Mouse (Mus musculus) retina, postnatal 7 days (tissue): ENCODE data around the gene Palm3.

Source experiments
- DNase-seq: peaks from one replicate; pipeline ENCODE4 v3.0.0-alpha.2; 2012; ENCODE audit warnings: low read depth, low spot score

Gene Palm3

DNA sequence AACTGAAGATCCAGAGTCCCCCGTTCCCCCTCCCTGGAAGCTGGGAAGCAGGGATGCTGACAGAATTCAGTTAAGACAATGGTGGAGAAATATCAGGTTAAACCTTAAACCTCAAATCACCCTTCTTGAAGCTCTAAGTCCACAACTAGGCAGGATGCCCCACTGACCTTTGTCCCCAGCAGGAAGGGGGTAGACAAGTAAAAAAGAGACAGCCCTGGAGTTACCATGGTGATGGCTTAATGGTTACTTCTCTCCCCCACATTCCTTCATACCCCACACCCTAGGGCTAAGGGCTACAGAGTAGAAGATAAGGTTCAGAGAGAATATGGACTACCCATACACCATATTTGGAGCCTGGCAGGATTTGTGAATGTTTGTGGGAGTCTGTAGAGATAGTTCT lies 2.4 kb downstream of the Palm3 start:
- DNase-seq: no peak

DNA sequence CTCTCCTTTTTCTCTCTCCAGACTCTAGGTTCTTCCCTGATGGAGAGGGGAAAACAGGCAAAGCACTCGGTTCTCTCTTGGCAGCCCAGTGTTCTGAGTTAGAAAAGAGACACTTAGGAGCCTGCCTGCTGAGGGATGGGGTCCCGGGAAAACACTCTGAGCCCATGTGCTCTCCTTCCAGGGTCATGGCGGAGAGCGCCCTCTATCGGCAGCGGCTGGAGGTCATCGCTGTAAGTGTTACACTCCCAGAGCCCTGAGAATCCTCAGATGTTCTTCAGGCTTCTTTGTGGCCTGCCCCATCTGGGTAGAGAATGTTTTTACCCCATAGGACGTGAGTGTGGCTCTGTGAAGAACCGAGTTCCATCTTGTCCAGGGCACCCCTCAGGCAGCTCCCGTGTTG lies 2.9 kb downstream of the Palm3 start:
- DNase-seq: no peak

GRCm38 (mm10) chr8:84025863-84026262 lies 4.6 kb downstream of the Palm3 start:
- DNase-seq: no peak

DNA sequence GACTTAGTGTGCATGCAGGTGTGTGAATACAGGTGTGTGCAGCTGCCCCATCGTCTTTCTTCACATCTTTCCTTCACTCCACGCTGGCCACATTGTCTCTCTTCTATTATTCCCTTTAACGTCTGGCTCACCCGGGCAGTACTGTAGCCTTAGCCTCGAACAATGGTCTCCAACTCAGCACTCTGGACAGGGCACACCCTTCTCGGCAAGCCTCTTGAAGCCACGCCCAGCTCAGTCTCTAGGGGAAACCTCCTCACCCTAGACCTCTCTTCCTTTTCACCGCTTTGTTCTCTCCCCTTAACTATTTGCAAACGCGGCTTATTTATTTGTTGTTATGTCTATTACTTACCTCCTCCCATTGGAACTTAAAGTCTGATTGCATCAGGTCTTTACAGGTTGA lies 6.2 kb downstream of the Palm3 start:
- DNase-seq: no peak

- DNase-seq: no peak
These were observed 8.0 kb downstream of the Palm3 start for GRCm38 (mm10) chr8:84029272-84029671.

GRCm38 (mm10) chr8:84032777-84033176 lies 11.5 kb downstream of the Palm3 start:
- DNase-seq: no peak

GRCm38 (mm10) chr8:84038015-84038414 lies 16.7 kb downstream of the Palm3 start:
- no peak for DNase-seq

DNA sequence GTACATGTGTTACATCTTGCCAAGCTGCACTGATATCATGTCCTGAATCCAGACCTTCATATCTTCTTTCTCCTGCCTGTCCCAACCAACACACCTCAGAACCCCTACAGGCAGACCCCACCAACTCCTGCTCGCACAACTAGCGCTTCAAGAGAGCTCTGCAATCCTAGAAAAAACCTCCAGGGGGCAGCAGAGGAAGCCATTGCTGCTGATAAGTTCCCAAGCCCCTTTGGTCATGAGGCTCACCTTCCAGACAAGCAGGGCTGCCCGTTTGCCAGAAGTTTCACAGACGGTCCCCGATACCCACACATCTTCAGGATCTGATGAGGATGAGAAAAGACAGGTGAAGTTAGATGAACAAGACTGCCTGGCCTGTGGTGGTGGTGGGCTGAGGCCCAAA lies 17.8 kb downstream of the Palm3 start:
- DNase-seq: peak; percentile 80

- DNase-seq: peak; percentile 49
These were observed 21.0 kb downstream of the Palm3 start, which contains the start of gene Il27ra for GRCm38 (mm10) chr8:84042066-84042947. TSS of gene Il27ra (minus strand) at chr8:84042589.

GRCm38 (mm10) chr8:84042948-84043342 lies 21.7 kb downstream of the Palm3 start:
- no peak for DNase-seq

GRCm38 (mm10) chr8:84044103-84044502 lies 22.8 kb downstream of the Palm3 start:
- no peak for DNase-seq

DNA sequence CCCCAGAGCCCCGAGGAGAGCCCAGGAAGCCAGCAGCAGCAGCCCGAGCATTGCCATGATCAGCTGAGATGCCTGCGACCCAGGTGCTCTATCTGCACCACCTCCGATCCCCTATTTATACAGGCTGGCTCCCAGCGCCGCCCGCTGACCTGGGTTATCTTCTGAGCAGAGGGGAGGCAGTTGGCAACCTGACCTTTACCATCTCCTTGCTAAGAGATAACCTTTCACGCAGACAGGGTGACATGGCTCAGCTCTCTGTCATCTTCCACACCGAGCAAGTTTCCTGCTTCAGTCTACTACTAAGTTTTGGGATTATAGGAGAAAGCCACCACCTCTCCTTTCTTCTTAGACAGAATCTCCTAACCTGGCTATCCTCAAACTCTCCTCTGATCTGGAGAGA lies 23.6 kb downstream of the Palm3 start, which contains the start of gene Rln3:
TSS of gene Rln3 (minus strand) at position 101 of the 400 bp plus-strand sequence.
- DNase-seq: no peak

DNA sequence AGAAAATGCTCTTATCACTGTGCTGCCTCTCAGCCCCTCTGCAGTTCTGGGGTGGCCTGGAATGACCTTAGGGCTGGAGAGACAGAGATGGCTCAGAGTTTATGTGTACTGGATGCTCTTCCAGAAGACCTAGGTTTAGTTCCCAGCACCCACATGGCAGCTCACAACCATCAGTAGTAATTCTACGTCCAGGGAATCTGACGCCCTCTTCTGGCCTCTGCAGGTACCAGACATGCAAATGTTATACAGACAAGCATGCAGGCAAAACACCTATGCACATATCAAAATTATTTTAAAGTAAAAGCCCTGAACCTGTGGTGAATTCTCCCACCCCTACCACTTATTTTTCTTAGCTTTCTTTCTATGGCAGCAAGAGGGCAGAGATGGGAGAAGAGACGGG lies 25.2 kb downstream of the Palm3 start:
- DNase-seq: no peak

GRCm38 (mm10) chr8:84048171-84048570 lies 26.9 kb downstream of the Palm3 start:
- no peak for DNase-seq

DNA sequence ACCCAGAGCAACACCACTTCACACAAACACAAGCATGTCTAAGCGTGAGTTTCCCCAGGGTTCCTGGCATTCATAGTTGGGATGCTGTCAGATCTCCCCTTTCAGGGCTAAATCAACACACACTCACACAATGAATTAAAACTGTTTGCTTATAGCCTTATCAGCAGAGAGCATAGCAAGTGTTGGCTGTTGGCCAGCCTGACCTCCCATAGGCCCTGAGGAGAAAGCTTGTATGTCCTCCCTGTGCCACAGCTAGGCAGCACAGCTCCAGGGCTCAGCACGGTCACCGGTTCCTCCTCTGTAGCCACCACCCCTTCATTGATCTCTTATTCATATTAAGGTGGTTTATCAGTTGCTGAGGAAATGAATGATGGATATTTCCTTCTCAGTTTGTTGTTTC lies 31.5 kb downstream of the Palm3 start:
- DNase-seq: no peak

- no peak for DNase-seq
These were observed 32.0 kb downstream of the Palm3 start for GRCm38 (mm10) chr8:84053229-84053628.

- DNase-seq: no peak
These were observed 36.6 kb downstream of the Palm3 start for GRCm38 (mm10) chr8:84057827-84058226.

DNA sequence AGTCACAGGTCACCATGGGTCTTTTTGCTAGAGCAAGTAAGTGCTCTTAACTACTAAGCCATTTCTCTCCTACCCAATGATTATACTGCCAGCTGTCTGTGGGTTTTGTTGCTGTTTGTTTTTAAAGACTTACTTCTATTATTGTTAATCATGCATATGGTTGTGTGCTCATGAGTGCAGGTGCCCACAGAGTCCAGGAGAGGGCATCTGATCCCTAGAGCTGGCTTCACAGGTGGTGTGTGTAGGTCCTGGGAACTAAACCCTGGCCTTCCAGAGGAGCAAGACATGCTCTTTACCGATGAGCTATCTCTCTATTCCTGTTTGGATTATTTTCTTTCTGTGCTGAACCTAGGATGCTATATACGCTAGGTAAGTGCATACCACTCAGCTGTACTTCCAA lies 38.0 kb downstream of the Palm3 start:
- DNase-seq: no peak

DNA sequence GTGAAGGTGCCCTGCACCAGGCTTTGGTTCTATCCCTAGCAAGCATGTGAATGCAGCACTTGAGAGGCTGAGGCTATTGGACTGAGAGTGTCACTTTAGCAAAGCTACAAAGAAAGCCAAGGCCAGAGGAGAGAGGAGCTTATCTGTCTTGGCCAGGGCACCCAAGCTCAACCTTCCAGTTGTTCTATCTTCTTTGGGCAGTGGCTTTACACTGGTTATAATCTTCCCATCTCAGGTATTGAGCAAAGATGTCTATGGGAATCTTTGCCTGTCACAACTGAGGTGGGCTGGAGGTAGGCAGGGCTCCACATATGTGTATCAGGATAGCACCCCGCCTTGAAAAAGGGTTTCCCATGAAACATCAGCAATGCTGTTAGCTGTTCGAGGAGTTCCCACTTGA lies 39.0 kb downstream of the Palm3 start:
- DNase-seq: no peak

DNA sequence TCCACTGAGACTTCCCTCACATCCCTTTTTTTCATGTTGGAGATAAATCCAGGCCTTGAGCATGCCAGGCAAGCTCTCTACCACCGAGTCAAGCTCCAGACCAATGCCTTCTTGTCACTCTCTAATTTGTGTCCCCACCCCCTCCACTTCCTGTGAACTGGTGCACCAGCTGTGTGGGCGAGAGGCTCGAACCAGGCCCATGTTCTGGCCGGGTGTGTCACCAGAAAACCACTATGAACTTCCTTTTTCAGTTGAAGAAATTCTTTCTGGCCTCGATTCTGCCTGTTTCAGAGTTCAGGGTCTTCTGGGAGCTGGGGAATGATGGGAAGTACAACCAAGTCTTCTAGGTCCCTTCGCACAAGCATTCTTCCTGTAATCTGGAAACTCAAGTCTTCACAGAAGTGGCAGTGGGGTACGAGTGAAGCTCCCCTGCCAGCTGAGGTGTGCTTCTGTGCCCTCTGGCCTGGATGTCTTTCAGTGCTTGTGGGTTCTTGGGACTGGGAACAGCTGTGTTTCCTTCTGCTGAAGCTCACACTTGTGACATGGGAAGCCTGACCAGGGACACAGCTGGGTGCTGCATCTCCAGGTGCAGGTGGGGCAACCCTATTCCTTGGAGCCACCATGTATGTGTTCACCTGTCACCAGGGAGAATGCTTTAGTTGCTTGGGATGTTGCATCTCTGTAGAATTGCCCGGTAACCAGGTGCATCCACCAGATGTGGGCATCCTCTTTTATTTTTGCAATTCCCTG lies 42.8 kb downstream of the Palm3 start:
- DNase-seq: no peak

- no peak for DNase-seq
These were observed 43.8 kb downstream of the Palm3 start, which contains the start of gene Gm10643 for GRCm38 (mm10) chr8:84065037-84065436. TSS of gene Gm10643 (minus strand) at chr8:84065137.

- DNase-seq: no peak
These were observed 44.3 kb downstream of the Palm3 start for GRCm38 (mm10) chr8:84065457-84066072.
